In the genomic region with DNA sequence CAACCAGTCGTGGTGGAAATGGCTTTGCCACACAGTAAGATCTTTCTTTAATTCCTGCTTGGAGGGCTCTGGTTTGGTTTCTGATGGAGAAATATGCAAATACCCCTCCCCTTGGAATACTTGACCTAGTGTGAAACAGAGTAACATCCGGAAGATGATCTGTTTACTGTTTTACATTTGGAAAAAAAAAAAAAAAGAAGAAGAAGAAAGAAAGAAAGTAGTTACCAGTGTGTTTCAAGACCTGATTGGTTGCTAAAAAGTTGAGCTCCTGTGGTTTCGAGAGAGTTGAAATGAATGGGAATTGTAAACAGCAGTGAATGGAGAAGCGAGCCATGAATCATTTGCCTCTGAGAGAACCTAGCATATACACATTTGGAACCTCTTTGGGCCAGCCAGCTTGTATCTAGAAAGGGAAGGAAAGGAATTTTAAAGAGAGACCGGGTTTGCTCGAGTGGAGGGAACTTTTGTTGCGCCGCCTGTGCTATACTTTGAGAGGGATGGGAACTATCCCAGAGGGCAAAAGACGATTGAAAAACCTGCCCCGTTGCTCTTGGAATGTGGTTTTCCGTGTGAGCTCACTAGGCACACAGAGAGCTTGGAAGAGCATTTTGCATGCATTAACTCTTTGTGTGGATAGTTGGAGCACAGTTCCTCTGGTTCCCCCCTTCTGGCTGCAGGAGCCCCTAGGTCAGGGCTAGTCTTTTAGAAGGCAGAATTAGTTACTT, we compare ENCODE assay signal across 8 mouse cellular contexts.
DNase-seq lines count a peak whose midpoint lies in the region; ATAC-seq lines count a peak whose summit lies in the region.

No protein-coding gene starts in this region.

- H3K27me3 ChIP-seq in erythroblast, embryonic 14.5 days (ENCODE audit: control insufficient read depth), result peaks cover 71% of the 10 kb centered on the region
- no peaks in the 10 kb centered on the region for H3K27me3 ChIP-seq in hindbrain, embryonic 12.5 days

- H3K27ac ChIP-seq in hindbrain, embryonic 12.5 days, result no peak overlapping the region

- no peaks in the 10 kb centered on the region for H3K36me3 ChIP-seq in erythroblast, embryonic 14.5 days (ENCODE audit: control insufficient read depth)
- peaks cover 3% of the 10 kb centered on the region; the same call in 1 of the 2 replicates for H3K36me3 ChIP-seq in hindbrain, embryonic 12.5 days

- H3K9me3 ChIP-seq in erythroblast, embryonic 14.5 days (ENCODE audit: control insufficient read depth, low read length), result no peaks in the 10 kb centered on the region
- no peaks in the 10 kb centered on the region for H3K9me3 ChIP-seq in hindbrain, embryonic 12.5 days (replicated peaks)

- H3K4me1 ChIP-seq in erythroblast, embryonic 14.5 days (ENCODE audit: control insufficient read depth), result peaks cover 24% of the 10 kb centered on the region
- H3K4me1 ChIP-seq in hindbrain, embryonic 12.5 days, result peaks cover 36% of the 10 kb centered on the region

- no peak overlapping the region for H3K9ac ChIP-seq in hindbrain, embryonic 12.5 days

- peak; percentile 55 for DNase-seq in NIH3T3 (ENCODE audit: low read depth)
- peak; percentile 11 for DNase-seq in lung, postnatal 10 days
- no peak for DNase-seq in cerebellum, adult 18-20 months
- DNase-seq in cerebellum, adult 8-10 months, result no peak
- DNase-seq in urinary bladder, postnatal 4 days (ENCODE audit: low spot score in 2 of 2), result no peak

- peak overlapping the region; percentile 61 for H3K4me3 ChIP-seq in erythroblast, embryonic 14.5 days (replicated peaks)
- peak overlapping the region; percentile 18 for H3K4me3 ChIP-seq in hindbrain, embryonic 12.5 days

- 1% methylated on average over 11 of the region's 11 CpGs for WGBS in hindbrain, embryonic 12.5 days

- H3K4me2 ChIP-seq in hindbrain, embryonic 12.5 days (replicated peaks), result peak overlapping the region; percentile 48

- no peak for ATAC-seq in erythroblast, adult 5-6 weeks (replicated peaks; ENCODE audit: low FRiP score, poor library complexity, severe bottlenecking)
- no peak for ATAC-seq in hindbrain, embryonic 12.5 days (ENCODE audit: low FRiP score)

Comparison
In these comparisons a context has a peak if more than half of its experiments do, and no peak if none do; other contexts are left out.
1. DNase-seq: peak in NIH3T3 (single experiment) and lung, postnatal 10 days (single experiment); none in cerebellum, adult 18-20 months (0 of 2), cerebellum, adult 8-10 months (single experiment) and urinary bladder, postnatal 4 days (0 of 2).